Mouse (Mus musculus) kidney, postnatal 10 days (tissue): ENCODE measurements around the gene Gm1043.
A peak's percentile ranks its signal among the peaks of the same experiment; 100 is the strongest.

Source experiments
- DNase-seq: peaks from one replicate; pipeline ENCODE4 v3.0.0; 2021; ENCODE audit warnings: mixed read lengths

Gm1043 gene

GRCm38 (mm10) chr5:37076692-37077329 is 8.4 kb upstream of the Gm1043 start:
- DNase-seq: peak; percentile 39

DNA sequence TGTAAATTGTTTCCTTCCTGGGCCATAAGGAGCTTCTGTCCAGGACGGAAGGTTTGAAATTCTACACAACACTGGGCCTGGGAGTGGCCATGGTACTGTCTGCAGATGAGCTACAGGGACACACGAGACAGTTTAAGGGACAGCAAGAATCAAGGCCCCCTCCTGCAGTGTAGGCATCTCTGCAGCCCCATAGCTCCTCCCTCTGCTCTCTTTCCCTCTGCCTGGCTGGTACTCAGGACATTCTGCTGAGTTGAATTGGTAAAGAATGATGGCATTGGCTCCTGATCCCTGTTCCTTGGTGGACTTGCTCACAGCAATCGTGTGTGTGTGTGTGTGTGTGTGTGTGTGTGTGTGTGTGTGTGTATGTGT is 7.9 kb upstream of the Gm1043 start:
- DNase-seq: no peak

GRCm38 (mm10) chr5:37079484-37079883 is 5.7 kb upstream of the Gm1043 start:
- no peak for DNase-seq

- DNase-seq: no peak
Observed at GRCm38 (mm10) chr5:37080601-37081000, 4.6 kb upstream of the Gm1043 start.

- DNase-seq: peak; percentile 79
Observed at GRCm38 (mm10) chr5:37082420-37082819, 2.8 kb upstream of the Gm1043 start.

DNA sequence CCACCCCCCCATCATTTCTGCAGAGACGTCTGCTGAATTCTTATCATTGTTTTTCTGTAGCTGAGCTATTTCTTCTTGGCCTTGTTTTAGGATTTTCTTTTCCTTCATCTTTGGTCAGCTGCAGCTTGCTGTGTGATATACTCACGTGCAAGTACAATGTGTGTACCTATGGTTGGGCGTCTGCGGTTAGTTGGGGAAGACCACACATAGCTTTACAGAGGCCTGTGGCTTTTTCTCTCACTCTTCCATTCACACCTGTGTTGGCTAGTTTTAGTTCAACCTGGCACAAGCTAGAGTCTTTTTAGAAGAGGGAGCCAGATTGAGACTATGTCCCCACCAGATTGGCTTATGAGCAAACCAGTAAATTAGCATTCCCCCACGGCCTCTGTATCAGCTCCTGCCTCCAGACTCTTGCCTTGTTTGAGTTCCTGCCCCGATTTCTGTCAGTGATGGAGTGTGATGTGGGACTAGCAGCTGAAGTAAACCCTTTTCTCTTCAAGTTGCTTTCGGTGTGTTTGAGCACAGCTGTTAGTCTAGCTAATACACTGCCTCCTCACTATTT is 1.9 kb upstream of the Gm1043 start:
- DNase-seq: no peak

DNA sequence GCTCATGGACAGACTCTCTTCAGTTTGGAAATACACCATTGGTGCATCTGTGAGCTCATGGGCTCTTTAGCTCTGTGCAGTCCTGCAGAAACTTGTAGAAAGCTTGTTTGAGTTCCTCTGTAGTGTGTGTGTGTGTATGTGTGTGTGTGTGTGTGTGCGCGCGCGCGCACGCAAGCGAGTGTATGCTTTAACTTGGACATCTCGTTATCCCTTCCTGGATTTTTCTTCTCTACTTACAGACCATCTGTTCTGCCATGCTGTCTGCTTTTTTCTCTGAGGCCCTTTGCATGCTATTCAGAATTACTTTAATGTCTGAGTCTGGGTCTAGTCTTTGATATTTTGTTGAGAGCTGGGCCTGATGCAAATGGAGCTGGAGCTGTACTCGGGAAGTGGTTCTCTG is 1.3 kb upstream of the Gm1043 start:
- DNase-seq: no peak

DNA sequence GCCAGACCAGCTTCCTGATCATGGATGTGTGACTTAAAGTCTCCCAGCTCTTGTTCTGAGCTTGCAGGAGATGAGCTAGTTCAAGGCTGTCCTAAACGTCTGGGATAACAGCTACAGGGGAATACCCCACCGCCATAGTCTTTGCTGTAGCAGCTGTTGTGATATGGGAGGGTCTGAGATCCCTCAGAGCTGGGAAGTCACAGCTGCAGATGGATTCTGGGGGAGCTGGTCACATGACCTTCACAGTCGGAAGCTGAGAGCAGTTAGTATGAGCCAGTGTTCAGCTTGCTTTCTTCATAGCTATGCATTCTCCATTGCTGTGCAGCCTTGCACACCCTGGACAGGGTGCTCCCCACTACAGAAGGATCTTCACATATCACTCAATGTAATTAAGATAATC is 748 bp downstream of the Gm1043 start:
- DNase-seq: no peak

- no peak for DNase-seq
Observed at GRCm38 (mm10) chr5:37087786-37088185, 2.6 kb downstream of the Gm1043 start.

- DNase-seq: no peak
Observed at GRCm38 (mm10) chr5:37088342-37089108, 3.4 kb downstream of the Gm1043 start.

DNA sequence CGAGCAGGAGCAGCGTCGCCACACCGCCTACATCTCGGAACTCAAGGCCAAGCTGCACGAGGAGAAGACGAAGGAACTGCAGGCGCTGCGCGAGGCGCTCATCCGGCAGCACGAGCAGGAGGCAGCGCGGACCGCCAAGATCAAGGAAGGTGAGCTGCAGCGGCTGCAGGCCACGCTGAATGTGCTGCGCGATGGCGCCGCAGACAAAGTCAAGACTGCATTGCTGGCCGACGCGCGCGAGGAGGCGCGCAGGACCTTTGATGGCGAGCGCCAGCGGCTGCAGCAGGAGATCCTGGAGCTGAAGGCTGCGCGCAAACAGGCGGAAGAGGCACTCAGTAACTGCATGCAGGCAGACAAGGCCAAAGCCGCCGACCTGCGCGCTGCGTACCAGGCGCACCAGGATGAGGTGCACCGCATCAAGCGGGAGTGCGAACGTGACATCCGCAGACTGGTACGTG is 6.0 kb downstream of the Gm1043 start:
- DNase-seq: peak; percentile 28

DNA sequence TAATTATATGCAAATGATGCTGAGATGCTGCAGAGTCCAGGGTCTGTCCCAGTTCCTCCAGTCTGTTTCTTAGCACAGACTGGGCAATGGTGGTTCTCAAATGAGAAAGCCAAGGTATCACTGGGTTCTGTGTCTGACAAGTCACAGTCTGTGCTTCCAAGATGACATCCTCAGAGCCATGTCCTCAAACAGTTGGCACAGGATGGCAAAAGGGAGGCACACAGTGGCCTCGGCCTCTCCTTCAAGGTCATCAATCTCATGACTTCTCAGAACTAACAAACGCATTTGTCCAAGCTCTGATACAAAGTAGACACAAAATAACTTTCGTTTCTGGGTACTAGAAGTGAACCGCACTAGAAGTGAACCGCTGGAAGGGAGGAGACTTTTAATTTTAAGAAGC is 9.8 kb downstream of the Gm1043 start:
- DNase-seq: no peak

- no peak for DNase-seq
Observed at GRCm38 (mm10) chr5:37097591-37097990, 12.4 kb downstream of the Gm1043 start.

DNA sequence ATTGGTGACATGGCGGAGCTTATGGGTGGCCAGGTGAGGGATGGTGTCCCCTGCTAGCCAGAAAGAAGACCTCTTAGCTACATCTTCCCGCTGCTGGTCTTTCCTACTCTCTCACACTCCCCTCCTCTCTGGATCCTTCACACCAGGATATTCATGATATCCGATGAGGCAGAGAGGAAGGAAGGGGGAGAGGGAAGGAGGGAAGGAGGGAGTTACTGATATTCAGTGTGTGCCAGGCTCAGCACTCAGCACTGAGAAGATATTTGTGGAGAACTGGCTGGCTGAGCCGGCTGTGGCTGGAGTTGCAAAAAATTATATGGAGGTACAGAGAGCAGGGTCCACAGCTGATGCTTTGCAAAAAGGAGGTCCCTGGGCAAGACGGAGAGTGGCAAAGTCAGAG is 15.6 kb downstream of the Gm1043 start:
- DNase-seq: no peak

- DNase-seq: no peak
Observed at GRCm38 (mm10) chr5:37101631-37102030, 16.5 kb downstream of the Gm1043 start.

DNA sequence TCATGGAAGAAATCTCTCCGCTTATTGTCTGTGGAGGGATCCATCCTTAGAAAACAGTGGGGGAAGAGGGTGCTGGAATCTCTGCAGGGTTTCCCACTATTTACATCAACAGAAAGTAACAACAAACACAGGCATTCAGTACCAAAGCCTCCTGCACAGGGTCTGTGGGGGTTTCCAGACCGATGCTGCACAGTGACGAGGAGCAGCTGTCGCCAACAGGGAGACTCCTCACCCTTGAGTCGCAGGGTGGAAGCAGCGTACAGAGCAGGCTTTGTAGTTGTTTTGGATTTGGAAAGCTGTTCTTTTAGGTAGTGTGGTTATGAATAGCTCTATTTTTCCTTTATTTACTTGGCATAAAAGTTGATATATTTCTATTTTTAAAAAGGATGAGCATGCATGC is 16.9 kb downstream of the Gm1043 start:
- DNase-seq: peak; percentile 47

DNA sequence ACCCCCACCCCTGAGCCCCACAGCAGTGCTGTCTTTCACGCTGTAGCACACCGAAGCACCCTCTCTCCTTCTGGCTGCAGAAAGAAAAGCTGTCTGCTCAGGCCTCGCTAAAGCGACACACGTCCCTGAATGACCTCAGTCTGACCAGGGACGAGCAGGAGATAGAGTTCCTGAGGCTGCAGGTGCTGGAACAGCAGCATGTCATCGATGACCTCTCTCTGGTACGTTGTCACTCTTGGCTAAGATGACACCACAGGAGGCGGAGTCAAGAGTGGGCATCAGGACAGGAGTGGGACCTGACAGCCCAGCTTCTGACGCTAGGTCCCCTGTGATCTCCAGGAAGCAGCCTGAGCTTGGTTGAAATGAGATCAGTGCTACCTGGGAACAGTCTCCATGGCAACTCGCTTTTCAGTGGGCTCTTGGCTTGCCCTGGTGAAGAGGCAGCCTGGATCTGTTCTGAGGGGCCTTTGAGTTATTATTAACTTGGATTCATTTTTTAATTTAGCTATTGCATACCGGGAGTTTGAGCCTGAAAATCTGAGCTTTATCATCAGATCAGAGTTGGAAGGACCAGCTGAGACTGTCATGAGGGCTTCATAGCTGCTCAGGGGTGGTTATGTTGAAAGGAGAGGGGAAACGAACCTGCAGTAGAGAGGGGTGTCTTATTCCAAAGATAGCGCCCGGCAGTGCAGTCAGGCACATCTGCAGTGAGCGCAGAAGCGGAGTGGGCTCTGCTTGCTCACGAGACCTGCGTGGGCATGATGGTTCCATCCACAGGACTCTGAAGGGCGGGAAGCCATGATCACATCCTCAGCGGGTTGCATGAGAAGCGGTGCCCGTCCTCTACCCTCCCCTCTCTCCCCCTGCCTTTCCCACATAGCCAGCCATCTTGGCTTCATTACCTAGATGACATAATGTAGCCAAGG is 20.6 kb downstream of the Gm1043 start:
- no peak for DNase-seq

DNA sequence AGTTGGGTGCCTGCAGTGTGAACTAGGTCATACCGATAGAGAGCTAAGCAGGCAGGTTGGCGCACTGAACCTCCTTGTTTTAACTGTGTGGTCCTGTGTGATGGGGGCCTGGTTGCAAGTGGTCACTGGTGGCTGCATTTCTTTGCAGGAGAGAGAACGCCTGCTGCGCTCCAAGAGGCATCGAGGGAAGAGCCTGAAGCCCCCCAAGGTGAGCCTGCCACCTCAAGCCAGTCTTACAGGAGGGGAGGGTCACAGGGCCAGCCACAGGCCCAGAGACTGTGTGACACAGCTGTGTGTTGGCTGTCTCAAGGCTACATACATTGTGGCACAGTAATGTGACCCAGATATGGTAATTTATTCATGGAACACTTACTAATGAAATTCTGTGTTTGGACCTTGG is 21.9 kb downstream of the Gm1043 start:
- no peak for DNase-seq

GRCm38 (mm10) chr5:37107611-37108010 is 22.4 kb downstream of the Gm1043 start:
- DNase-seq: no peak

GRCm38 (mm10) chr5:37109280-37109849 is 24.2 kb downstream of the Gm1043 start:
- peak; percentile 77 for DNase-seq

- DNase-seq: no peak
Observed at GRCm38 (mm10) chr5:37112389-37112788, 27.2 kb downstream of the Gm1043 start.

GRCm38 (mm10) chr5:37117126-37117525 is 32.0 kb downstream of the Gm1043 start:
- no peak for DNase-seq

DNA sequence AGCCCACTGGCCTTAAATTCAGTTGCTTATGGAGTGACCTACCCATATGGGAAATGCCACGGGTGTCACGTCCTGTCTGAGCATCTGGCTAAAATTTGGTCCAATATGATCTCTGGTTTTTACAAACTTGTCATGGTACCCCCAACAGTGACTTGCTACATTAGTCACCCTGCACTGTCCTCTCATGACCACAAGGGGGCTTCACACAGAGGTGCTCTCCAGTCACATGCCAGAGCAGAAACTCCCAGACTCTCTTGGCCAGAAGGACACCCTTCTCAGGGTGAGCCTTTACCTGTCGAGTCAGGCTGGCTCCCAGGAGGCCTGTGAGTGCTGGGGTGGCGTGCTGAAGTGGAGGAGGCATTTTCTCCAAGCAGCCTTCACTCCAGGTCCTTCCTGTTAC is 33.1 kb downstream of the Gm1043 start:
- peak; percentile 24 for DNase-seq
